Mouse (Mus musculus) heart, adult 18-20 months (tissue): Measurements from ENCODE around the gene Coro1a. TPM values are rescaled to one million over a fixed set of nuclear protein-coding genes. Genes with fewer than 3 reads are reported as not detected.
"Not testable (repeated sequence)": the region's sequence is repeated elsewhere in the genome, so short reads cannot be mapped to it uniquely, and the experiment has no call there.

Experiments
- DNase-seq, 2 experiments: peaks; one replicate each; pipeline ENCODE4 v3.0.0; 2021 to 2022; ENCODE audit warnings: mixed read lengths in 1 of 2
- long read RNA-seq, 2 experiments: library from polyadenylated mRNA; stranded (forward); transcript quantifications; one replicate each; pipeline ENCODE4 v2.0.0; 2021
- total RNA-seq, 2 experiments: library from RNA; stranded (reverse); gene quantifications; 2 replicates each; pipeline ENCODE4 v1.2.3; 2021

Coro1a gene
- total RNA-seq = 10 to 100 TPM in 1 of 2 experiments, 1 to 10 TPM in 1; 9.3 to 28.6 TPM
- long read RNA-seq, experiment 1, partial matches to known transcripts = 0 of 3 reads
- long read RNA-seq, experiment 1, other reads (novel, unspliced or antisense) = 0 of 3 reads
- long read RNA-seq, experiment 2, transcript Coro1a-201 (11 exons, 1,660 nt) = major isoform, 5 of 5 reads
- long read RNA-seq, experiment 2, partial matches to known transcripts = 0 of 5 reads
- long read RNA-seq, experiment 2, other reads (novel, unspliced or antisense) = 0 of 5 reads

DNA sequence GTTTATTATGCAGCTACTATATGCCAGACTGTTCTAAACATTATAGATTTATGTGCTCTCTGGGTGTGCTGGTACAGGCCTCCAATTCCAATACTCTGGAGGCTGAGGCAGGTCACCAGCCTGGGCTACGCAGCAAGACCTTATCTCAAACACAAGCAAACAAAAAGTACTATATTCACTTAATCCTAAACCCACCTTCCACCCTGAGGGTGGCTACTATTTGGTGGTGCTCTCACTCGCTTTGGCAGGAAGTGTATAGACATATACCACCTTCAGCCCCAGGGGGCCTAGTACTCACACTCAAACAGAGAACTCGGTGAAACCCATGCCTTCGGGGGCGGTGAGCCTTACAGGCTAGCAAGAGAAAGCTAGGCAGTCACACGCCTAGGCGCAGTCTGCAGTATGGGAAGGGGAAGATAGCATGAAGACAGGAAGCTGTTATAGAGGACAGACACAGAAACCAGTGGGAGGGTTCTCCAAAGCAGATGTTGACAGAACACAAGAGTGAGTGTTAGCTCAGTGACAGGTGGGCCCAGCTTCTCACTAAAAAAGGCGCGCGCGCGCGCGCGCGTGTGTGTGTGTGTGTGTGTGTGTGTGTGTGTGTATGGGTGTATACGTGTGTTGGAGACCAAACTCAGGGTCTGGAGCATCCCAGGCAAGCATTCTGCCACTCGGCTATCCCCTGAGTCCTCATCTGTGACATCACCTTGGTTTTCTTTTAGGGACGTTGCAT lies at the start of gene Coro1a:
Gene Coro1a (minus strand): TSS at position 346 of the 733 bp plus-strand sequence.
- DNase-seq = no peak

DNA sequence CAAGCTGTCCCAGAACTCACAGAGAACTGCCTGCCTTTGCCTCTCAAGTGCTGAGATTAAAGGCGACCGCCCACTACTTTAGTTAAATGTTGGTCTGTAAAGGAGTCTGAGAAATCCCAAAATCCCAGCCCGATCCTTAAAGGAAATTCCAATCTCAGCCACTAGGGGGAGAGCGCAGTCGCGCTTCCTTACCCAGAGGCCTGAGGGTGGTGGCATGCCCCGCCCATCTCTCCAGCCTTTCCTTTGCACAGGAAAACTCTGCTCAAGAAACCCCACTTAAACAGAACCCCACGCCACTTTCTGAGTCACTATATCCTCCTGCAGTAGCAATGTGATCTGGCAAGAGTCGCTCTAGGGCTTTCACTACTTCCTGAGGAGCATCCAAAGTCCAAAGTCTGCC lies 47.3 kb upstream of the Coro1a start:
- peak; percentile 84 to 90 for DNase-seq

DNA sequence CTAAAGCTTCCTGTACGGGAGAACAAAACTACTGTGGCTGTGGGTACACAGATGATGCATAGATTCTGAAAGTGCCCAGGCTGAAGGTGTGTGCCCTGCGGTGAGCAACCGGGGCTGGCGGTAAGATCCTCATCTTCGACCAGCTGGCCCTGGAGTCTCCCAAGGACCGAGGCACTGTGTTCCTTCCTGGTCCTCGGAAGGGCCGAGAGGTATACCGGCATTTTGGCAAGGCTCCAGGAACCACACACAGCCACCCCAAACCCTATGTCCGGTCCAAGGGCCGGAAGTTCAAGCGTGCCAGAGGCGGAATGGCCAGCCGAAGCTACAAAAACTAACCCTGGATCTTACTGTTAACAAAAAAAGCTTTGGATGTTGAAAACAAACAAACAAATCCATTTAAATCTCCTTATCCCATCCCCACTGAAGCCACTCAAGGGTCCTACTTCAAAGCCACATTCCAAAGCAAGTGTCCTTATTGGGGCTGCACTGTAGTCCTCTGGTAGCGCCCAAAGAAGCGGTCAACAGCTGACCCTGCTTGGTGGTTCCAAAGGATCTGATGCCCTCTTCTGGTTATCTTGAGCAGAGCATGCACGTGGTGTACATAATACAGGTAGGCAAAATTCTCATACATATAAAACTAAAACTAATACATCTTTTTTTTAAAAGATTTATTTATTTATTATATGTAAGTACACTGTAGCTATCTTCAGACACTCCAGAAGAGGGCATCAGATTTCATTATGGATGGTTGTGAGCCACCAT lies 42.2 kb upstream of the Coro1a start:
- DNase-seq = no peak

DNA sequence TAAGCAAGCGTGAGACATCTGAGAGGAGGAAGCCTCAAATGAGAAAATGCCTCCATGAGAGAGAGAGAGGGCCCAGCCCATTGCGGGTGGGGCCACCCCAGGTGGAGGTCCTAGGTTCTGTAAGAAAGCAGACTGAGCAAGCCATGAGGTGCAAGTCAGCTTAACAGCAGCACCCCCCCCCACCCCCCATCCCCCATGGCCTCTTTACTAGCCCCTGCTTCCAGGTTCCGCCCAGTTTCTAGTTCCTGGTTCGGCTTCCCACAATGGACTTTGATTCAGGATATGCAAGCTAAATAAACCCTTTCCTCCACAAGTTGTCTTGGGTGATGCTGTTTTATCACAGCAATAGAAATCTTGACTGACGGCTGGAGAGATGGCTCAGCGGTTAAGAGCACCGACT lies 41.2 kb upstream of the Coro1a start:
- DNase-seq = no peak

DNA sequence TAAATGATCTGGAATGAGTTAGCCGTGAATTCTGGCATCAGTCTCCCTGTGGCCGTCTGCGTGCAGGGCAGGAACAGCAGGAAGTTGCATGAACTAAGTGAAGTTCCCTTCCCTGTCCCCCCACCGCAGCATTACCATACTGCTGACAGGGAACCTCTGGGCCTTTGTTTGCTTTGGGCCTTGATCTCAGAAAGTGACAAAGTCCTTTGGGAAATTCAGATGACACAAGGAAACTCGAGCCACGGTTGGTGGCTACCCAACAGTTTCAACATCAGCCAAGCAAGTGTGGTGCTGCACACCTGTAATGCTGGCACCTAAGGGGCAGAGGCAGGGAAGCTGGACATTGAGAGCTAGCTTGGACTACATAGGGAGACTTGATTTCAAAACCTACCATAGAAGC lies 39.2 kb upstream of the Coro1a start:
- peak in 1 of 2 experiments; percentile 56 for DNase-seq

DNA sequence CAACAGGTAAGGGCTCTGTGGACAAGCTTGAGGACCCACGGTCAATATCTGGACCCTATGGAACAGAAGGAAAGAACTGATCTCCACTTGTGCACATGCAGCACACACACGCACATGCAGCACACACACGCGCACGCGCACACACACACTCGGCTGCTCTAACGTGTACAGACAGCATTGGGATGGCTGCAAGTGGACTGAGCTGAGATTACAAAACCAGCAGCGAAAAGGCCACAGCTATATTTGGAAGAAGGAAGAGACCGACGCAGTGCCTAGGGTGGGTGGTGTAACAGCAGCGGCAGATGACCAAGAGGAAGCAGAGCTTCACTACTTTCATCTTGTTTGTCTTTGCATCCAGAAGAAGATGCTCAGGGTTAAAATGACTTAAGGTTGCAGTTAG lies 38.5 kb upstream of the Coro1a start:
- peak in 1 of 2 experiments; percentile 68 for DNase-seq

DNA sequence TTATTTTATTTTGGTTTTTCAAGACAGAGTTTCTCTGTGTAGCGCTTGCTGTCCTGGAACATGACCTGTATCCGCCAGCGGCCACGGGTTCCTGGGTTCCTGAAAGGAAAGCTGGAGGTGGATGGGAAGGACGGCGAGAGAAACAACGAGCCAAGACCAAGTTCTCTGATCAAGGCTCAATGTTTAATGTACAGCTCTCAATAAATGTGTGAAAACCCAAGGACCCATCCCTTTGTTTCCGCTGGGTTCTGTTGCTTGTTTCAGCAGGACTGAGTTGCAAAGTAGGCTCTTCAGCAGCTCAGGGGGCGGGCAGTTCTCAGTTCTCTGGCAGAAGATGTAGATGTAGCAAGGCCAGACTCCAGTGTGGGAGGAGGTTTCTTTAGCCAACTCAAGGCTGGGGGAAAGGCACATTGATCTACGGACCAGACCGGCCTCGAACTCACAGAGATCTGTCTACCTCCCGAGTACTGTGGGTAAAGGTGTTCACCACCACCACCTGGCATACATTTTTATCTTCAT lies 34.4 kb upstream of the Coro1a start:
- DNase-seq = no peak

DNA sequence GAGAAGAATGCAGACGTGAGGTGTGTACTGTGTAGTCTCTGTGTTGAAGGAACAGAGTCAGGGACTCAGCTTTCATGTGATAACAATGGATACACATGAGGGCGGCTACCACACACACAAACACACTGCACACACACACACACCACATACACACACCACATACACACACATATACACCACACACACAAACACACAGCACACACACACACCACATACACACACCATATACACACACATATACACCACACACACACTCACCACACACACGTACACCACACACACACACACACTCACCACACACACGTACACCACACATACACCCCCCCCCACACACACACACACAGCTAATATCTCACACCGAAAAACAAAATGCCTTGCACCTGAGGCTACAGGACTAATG lies 33.9 kb upstream of the Coro1a start:
- no peak for DNase-seq

DNA sequence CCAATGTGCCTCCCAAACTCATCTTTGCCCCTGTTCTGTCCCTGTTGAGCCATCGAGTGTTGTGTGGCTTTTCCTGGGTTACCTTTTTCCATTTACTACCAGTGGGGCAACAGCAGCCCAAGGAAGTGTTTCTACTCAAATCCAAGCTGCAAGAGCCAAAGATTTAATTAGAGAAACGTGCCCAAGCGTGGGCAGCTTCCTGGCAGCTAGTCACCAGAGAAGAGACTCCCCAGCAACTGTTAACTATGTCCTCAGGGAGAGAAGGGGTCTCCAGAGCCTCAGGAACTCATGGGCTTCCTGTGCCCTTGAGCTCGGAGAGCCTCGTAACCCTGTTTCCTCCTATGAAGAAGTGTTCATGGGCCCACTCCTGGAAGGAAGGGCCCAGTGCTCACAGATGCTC lies 33.4 kb upstream of the Coro1a start:
- DNase-seq = no peak

DNA sequence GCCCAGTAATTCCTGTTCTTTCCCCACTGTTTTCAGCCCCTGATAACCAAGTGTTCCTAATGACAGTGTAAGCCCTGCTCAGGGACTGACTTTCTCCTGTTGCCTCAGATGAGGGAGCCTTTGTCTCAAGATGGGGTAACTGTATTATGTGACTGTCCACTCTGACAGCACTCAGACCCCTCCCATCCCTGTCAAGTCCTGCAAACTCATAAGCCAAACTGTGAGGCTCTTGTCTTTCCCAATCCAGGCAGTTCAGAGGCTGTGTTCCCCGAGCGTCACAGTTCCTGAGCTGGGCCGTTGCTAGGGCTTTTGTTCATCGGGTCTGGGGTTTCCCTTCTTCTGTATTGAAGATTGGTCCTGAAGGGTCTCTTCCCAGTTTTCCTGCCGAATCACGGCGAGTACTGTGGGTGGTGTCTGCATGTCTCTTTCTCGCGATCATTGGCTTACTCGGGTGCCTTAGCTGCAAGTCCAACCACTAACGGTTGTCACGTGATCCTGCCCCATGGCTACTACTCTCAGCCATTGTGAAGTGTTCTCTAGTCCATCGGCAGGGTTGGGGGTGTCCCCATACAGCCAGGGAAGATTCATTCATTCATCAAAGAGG lies 32.6 kb upstream of the Coro1a start:
- DNase-seq = no peak

DNA sequence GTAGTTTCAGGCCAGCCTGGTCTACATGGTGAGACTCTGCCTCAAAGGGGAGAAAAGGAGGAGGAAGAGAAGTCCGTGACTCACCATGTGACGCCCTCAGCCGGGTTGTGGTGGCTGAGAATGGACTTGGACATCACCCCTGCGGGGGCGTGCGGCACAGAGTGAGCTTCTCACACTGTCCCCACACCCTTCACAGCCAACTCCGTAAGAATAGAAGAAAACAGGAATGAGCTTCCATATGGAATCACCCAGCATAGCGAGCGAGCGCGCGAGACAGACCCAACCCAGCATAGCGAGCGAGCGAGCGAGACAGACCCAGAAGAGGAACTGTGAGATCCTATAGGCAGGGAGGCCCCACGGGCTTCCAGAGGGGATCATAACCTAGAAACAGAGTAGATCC lies 32.0 kb upstream of the Coro1a start:
- no peak for DNase-seq

DNA sequence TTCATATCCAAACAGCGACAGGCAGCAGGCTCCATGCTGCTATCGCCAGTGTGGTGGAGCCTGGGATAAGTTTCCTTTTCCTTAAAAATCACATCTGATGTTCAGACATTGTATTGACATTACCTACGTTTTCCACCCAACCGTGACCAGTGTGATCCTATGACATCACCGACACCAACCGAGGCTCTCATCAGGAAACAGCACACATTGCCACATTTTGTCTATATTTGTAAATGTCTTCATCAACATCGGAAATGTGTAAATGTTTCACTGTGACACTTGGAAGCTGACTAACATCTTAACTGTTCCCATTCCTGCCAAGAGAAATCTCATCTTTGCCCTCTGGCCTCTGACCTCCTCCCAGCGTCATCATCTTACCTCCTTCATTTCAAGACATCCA lies 28.5 kb upstream of the Coro1a start:
- DNase-seq = no peak

DNA sequence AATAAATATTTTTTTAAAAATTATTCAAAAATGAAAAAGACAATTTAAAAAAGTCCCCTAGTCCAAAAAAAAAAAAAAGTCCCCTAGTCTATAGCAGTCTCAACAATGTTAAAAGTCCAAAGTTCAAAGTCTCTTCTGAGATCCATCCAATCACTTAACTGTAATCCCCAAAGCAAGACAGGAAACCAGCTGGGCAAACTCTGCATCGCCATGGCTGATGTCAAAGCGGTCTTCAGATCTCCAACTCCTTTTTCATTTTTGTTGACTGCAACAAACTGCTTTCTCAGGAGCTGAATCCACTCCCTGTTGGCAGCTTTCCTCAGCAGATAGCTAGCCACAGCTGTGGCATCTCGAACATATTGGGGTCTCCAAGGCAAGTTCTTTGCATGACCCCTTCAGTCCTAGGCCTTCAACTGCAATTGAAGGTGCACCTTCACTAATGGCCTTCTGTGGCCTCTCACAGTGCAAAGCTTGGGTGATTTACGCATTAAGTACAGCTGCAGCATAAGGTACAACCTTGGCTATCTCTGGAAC lies 22.7 kb upstream of the Coro1a start:
- DNase-seq = not testable (repeated sequence)

DNA sequence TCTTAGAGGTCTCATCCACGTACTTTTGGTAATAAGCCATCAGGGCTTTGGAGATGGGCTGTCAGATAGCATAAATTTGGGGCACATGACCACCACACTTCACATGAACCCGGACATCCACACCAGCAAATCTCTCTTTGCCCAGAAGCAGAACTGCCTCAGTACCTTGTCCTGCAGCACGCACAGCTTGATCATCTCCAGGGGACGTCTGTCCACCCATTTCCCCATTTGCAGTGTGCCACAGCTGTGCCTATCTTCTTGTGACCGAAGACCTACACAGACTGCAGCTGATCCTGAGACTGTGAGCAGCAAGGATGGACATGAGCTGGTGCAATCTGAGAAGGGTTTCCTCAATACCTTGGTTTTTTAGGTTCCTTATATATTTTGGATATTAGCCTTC lies 18.1 kb upstream of the Coro1a start:
- DNase-seq = no peak

DNA sequence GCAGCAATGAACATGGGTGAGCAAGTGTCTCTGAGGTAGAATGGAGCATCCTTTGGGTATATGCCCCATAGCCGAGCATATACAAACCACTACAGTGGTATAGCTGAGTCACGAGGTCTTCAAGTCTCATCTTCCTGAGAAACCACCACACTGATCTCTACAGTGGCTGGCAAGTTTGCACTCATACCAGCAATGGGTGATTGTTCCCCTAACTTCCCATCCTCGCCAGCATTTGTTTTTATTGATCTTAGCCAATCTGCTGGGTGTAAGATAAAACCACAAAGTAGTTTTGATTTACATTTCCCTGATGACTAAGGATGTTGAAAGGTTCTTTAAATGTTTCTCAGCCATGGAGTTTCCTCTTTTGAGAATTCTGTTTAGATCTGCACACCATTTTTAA lies 17.5 kb upstream of the Coro1a start:
- no peak for DNase-seq

DNA sequence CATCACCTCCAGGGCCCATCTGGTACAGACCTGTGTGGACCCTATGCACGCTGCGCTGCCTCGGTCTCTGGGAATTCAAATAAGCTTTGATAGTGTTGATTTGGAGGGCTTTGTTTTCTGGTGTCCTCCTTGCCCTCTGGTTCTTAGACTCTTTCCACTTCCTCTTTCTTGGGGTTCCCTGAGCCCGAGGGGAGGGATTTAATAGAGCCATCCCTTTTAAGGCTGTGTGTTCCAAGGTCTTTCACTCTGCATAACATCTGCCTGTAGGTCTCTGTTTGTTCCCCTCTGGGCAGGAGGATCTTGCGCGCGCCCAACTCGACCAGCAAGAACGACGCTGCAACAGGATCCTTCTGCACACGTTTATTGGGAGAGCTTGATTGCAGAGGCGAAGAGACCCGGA lies 14.0 kb upstream of the Coro1a start:
- no peak for DNase-seq

DNA sequence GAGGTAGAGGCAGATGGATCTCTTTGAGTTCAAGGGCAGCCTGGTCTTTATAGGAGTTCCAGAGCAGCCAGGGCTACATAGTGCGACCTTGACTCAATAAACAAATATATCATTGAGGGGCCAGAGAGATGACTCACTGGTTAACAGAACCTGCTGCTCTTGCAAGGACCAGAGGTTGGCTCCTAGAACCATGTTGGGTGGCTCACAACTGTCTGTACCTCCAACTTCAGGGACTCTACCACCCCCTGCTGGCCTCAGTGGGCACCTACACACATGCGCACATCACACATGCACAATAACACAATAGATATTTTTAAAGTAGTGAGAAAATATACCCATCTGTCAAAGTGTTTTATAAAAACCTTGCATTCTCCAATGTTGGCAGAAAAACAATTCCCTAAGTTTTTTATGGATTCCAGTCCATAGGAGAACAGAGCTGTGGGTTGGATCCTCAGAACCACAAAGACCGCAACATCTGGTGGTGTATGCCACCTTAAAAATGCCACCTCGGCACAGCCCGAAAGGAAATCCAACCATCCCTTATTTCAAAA lies 11.3 kb upstream of the Coro1a start:
- DNase-seq = no peak

DNA sequence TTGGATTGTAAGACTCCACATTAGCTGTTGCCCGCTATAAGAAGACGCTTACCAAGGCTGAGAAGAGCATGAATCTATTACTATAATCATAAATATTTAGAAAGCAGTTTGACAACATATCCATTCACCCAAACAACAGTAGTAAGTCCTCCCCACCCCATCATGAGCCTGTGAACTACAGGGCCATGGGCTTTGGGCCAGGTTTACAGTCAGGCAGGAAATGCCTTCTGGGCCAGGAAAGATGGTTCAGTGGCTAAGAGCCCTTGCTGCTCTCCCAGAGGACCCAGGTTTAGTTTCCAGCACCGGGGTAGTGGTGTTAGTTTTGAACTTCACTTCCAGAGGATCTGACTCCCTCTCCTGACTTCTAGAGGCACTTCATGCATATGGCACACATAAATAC lies 10.0 kb upstream of the Coro1a start:
- DNase-seq = no peak

DNA sequence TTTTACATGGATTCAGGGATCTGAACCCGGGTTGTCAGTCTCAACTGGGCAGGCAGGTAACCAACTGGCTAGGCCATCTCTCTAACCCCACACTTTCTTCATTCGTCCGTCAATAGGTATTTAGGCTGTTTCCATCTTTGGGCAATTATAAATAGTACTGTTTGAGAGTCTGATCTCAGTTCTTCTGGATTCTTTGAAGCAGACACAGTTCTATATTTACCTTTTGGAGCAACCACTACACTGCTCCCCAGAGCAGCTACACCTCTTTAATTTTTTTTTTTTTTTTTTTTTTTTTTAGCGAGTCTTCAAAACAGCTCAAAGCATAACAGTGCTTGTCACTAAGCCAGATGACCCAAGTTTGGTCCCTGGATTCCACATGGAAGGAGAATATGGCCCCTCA lies 8.1 kb upstream of the Coro1a start:
- no peak for DNase-seq

DNA sequence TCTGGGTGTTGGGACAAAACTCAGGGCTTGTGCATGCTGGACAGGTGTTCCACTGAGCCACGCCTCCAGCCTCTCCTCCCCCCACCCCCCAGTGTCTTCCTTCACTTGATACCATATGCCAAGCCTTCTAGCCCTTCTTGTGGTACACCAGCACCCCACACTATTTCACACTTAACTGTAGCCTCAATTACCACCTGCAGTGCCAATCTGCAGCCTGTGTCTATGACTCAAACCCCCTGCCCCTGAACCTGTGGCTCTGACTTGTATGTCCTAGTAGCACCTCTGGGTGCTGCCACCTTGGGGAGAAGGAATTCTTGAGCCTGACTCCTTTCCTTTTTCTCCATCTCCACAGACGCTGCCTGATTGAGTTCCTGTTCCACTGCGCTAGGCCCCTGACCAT lies 4.3 kb upstream of the Coro1a start:
- DNase-seq = no peak

DNA sequence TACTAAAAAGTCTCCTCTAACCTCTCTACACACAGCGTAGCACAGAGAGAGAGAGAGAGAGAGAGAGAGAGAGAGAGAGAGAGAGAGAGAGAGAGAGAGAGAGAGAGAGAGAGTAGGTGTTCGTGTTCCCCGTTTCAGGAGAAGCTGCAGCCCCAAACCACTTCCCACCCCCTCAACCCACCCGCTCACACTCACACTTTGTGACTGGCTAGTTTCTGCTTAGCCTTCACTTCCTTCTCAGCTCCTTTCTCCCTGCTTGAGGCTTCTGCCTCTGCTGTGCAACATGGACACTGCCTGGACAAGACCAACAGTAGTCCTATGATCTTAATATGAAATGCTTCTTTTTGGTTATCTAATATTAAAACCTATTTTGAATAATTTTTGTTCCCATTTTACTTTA lies 2.7 kb upstream of the Coro1a start:
- DNase-seq = no peak
